Mouse (Mus musculus): ENCODE data around the gene S100a6.

S100a6 gene

DNA sequence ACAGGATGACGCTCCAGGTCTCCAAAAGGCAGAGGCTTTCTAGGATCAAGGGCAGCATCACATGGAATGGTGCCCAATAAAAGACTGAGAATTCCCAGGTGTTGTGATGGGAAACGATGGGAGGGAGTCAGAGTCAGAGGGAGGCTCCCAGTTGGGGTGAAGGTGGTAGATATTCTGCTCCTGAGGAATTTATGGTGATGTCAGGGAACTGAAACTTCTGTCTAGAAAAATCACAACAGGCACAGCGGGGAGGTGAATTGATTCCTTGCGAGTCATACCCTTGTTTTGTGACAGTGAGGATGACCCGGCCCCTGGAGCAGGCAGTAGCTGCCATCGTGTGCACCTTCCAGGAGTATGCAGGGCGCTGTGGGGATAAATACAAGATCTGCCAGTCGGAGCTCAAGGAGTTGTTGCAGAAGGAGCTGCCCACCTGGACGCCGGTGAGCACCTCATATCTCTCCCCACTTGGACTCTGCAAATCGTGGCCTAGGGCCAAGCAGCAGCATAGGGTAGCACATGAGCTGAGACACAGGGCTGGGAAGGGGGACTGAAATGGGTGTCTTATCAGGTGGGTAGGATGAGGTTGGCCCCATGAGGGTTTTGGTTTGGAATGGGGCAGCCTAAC lies 11.1 kb upstream of the S100a6 start, which contains the start of gene Gm42674:
Gene Gm42674 (plus strand): TSS at position 419 of the 625 bp plus-strand sequence.
- no peak for DNase-seq

DNA sequence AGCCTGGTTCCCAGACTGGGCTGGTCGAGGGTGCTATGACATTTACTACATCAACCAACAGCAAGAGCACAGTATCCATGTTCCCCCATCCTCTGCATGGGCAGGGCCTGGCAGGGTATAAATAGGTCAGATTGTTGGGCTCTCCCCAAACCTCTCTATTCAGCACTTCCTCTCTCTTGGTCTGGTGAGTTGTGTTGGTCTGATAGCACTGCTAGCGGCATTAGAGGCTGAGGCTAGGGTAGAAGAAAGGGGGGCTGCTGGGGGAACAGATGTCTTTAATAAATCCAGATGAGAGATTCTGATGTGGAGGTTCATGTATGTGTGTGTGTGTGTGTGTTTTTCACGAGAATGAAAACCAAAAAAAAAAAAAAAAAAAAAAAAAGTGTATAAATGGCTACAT lies 9.1 kb upstream of the S100a6 start, which contains the start of gene S100a4:
Gene S100a4 (plus strand): TSS at position 149 of the 400 bp plus-strand sequence.
- DNase-seq = peak; percentile 40

DNA sequence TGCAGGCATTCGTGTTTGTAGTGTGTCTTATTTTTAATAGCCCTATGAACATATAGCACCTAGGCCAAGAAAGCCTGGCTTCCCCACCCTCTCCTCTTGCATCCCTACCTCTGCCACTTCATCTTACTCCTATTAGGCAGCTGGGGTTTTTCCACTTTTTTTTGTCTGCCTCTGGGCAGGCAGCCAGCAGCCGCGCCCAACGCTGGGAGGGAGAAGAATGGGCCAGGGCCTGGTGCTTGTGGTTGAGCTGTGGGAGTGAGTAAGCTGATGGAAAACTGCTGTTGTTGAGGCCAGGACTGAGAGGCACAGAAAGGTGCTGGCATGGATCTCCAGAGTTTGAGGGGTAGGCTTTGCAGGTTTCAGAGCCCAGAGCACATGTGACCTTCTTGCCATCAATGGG lies 8.3 kb upstream of the S100a6 start:
- DNase-seq = peak; percentile 91

DNA sequence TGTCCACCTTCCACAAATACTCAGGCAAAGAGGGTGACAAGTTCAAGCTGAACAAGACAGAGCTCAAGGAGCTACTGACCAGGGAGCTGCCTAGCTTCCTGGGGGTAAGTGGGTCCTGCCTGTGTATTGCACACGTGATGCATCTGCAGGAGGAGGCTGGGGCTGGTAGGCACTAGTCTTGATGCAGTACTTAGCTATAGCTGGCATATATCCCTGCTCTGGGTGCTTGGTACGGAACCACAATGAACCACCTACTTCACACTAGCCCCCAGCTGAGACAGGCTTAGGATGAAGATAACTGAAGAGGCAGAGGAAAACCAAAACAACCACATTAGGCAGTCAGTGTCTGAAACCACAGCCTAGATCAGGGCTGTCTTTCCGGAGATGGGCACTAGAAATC lies 7.6 kb upstream of the S100a6 start:
- no peak for DNase-seq

DNA sequence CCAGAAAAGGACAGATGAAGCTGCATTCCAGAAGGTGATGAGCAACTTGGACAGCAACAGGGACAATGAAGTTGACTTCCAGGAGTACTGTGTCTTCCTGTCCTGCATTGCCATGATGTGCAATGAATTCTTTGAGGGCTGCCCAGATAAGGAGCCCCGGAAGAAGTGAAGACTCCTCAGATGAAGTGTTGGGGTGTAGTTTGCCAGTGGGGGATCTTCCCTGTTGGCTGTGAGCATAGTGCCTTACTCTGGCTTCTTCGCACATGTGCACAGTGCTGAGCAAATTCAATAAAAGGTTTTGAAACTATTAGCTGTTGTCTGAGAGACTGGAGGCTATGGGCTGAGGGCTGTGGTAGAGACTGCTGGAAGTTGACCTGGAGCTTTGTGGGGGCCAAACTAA lies 6.9 kb upstream of the S100a6 start:
- no peak for DNase-seq

DNA sequence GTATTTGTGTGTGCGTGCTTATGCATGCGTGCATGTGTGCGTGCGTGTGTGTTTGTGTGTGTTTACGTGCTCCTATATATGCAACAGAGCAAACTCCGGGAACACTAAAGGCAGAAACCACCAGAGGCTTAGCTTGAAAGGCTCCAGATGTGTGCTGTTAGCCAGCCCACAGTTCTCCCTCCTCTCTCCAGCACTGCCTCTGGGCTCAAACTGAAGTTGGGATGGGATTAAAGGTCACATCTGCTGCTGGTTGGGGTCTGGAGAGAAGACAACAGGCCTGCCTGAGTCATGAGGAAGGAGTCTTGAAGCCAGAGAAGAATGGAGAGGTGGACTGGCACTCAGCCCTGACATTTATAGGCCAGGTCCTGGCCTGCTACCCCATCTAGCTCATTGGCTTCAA lies 6.5 kb upstream of the S100a6 start:
- no peak for DNase-seq

DNA sequence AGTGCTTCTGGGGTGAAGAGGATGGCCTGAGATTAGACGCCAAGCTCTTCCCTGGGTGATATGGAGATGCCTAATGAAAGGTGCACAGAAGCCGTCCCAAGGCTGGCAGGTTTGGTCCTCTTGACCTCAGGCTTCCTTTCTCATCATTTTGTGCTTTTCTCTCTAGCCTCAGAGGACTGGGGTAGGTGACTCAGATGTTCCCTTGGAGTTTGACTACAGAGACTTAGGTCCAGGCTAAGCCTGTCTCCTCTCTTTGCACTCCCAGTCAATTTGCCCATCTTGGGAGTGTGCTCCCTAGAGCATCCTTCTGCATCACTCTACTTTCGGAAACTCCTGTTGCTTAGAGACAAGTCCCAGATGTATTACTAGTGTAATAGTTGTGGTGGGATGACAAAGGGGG lies 5.3 kb upstream of the S100a6 start:
- no peak for DNase-seq

DNA sequence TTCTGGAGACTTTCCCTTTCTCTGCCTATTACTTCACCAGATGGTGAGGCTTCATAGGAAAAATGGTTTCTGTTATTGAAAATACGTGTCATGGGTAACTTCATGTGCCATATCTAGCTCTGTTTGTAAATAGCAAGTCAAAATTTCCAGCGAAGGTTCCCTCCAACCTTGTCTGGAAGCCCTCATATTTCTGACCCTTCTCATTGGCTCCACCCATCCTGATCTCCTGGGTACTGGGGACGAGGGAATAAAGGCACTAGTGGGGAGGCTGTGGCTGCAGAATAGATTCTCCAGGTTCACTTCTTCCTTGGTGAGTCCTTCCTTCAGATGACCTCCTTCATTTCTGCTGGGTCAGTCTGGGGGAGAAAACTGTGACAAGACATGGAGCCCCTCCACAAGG lies 4.5 kb upstream of the S100a6 start, which contains the start of gene S100a5:
Gene S100a5 (plus strand): TSS at position 301 of the 400 bp plus-strand sequence.
- no peak for DNase-seq

DNA sequence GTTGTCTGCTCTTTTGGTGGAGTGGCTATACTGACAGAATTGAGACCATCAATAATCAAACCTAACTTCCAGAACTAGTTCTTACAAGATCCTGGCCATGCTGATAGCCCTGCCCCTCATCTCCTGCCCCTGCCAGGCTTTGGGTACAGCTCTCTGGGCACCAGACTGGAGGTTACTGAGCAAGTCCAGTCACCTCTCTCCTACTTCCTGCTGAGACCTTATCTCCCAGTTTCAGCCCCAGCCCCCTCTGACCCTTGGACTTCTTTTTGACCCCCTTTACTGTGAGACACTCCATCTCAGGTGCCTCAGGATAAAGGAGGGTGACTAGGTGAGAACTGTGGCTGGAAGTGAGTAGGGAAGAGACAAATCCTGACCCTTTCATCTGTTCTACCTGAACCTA lies 3.6 kb upstream of the S100a6 start:
- DNase-seq = no peak

DNA sequence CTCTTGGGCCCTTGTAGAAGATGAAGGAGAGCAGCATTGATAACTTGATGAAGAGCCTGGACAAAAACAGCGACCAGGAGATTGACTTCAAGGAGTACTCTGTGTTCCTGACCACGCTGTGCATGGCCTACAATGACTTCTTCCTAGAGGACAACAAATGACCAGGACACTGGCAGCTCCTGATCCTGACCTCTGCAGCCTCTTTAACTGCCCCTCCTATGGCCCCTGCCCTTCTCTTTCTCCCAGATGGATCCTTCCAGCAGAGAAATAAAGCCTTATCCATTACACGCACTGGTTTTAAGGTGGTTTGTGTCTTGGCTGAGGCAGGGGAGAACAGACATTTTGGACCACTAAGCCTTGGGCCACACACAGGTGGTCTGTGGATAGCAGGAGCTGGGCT lies 1.2 kb upstream of the S100a6 start:
- no peak for DNase-seq

DNA sequence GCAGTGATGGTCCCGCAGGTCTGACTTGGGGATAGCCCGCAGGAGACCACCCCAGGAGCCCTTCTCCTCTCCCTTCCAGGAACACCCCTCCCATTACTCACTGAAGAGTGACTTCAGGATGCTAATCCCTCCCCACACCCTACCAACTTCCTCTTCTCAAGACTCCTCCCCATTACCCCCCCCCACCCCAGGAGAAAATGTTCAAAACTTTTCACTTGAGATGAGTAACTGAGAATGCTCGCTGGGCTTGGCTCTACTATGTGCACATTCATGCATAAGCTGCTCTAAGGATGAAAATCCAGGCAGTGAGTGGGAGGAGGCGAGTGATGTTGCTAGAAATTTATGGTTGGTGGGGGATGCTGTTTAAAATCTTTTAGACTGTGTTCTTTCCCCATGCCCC lies 621 bp upstream of the S100a6 start:
- DNase-seq = no peak

DNA sequence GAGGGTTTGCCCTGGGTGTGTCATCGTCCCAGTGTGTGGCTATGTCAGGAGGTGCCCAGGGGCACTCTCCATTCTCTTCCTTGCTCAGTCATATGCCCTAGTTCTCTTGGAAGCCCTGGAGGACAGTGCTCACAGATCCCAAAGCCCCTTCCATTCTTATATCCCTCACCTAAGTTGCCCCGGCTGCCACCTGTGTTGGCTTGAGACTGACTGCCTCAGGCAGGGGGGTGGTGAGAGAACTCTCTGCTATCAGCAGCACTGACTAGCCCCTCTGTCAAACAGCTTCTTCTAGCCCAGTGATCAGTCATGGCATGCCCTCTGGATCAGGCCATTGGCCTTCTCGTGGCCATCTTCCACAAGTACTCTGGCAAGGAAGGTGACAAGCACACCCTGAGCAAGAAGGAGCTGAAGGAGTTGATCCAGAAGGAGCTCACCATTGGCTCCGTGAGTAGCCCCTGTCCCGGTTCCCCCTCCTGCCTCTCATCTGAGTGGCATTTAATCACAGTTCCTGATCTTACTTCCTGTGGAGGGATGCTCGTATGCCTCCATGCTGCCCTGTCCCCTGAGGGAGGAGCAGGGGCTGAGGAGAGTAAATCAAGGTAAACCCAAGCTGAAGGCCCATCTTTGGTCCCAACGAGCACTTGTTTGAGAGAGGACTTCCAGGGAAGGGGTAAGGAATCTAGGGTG lies 922 bp downstream of the S100a6 start:
- no peak for DNase-seq

DNA sequence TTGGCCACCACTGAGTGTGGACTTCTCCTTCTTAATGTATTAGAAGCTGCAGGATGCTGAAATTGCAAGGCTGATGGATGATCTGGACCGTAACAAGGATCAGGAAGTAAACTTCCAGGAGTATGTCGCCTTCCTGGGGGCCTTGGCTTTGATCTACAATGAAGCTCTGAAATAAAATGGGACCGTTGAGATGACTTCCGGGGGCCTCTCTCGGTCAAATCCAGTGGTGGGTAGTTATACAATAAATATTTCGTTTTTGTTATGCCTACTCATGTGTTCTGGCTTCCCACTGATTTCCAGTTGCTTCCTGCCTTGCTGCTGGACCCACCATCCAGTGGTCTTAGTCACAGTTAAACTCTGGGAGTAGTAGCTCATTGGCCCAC lies 1.5 kb downstream of the S100a6 start:
- no peak for DNase-seq

DNA sequence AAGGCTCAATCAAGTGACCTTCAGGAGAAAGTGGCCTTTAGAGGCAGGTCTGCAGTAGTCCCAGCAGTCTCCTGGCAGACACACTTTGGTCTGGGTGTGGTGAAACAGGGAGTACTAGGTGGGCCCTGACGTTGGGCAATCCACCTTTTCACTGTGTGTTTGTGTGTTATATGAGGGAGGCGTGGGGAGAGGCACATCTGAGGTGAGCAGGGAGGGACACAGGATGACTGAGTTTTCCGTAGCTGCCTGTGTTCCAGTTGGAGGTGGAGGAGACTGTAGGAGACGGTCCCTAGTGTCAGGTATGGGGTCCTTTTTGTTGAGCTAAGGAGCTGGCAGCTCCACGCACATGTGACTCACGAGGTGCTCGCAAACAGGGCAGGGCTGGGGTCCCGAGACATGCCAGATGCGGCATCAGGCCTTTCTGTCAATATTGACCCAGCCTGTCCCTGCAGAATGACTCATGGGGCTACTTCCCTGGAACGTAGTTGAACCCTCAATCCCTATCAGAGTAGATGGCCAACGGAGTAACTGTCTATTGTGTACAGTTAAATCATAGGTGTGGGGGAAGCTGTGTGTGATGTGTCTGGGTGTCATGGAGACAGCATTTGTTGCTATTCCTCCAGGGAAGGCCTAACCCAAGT lies 2.0 kb downstream of the S100a6 start:
- no peak for DNase-seq

DNA sequence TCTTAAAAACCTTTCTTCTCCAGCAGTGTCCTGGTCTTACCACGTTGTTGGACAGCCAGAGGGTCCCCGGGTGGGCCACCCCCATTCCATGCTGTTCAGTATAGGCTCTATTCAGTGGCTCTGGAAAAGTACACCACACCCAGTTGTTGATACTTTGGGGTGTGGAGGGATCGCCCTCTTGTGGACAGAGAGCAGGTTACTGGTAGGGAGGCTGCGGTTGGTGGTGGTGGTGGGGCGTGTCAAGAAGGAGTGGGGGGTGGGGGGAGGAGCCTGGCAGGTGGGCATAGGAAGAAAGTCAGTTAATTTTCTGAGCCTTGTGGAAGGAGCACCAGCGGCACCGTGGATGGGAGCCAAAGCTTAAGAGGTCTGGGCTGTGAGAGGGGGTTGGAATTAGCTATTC lies 2.7 kb downstream of the S100a6 start:
- peak; percentile 91 for DNase-seq

DNA sequence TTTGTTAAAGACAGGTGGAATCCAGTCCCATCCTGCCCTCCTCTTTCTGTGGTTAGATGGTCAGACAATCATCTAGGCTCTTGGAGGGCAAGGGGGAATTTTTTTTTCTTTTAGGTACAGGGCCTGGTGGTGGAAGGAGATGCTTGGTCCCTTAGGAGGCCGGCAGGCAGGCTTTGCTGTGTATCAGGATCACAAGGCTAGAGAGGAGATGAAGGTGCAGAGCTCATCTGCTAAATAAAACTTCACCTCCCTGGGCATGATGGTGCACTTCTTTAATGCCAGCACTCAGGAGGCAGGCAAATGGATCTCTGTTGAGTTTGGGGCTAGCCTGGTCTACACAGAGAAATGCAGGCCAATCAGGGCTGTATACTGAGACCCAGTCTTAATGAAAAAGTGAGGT lies 3.2 kb downstream of the S100a6 start:
- no peak for DNase-seq

DNA sequence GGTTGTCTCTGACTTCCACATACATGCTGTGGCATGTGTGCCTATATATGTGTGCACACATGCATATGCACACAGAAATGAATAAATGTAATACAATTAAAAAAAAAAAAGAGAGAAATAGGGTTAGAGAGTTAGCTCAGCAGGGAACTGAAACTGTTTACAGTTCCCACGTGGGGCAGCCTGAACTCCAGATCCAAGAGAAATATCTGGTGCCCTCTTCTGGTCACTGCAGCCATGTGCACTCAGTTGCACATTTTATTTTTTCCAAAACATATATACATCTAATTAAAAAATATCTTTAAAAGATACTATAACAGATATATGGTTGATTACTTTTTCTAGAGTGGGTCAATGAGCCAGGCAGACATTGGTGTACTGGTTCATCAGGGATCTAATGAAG lies 4.9 kb downstream of the S100a6 start:
- no peak for DNase-seq

DNA sequence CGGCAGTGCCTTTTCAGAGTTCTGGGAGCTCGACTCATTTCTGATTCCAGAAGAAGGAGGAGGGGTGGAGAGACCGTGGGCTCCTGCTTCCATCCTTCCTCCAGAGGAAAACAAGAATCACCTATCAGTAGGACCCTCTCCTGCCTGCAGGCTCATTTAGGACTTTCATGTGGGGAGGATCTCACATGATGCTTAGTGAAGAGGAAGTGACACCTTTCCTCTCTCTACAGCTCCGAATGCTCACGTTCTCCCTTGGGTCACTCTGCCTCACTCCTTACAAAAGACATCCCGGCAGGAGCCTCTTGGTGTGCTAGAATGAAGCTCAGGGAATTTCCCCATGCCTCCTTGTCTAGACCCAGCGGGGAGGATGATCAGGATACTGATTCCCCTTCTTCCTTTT lies 8.9 kb downstream of the S100a6 start:
- no peak for DNase-seq

DNA sequence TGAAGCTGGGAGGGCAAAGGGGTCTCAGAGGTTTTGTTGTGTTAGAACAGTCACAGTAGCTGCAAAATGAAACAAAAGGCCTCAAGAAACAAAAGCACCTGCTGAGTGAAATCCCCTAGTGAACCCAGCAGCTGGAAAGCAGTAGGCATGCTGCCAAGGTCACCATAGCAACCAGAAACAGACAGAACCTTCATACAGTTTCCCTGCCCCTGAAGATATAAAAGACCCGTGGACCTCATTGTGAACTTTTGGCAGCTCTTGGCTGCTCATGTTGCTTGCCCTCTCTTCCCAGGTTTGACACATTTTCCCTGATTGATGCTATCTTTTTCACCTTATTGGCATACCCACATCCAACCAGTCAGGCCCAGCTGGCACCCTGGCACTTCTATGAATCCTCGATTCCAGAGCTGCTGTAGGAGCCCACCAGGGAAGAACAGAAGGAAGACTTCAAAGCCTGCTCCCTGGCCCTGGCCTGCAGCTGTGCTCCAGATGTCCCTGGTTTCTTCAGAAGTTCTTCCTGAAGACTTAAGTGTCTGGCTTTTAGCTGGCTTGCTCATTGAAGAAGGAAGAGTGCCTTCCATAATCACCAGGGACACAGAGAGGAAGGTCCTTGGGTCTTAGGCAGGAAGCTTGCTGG lies 10.9 kb downstream of the S100a6 start:
- peak; percentile 77 for DNase-seq

DNA sequence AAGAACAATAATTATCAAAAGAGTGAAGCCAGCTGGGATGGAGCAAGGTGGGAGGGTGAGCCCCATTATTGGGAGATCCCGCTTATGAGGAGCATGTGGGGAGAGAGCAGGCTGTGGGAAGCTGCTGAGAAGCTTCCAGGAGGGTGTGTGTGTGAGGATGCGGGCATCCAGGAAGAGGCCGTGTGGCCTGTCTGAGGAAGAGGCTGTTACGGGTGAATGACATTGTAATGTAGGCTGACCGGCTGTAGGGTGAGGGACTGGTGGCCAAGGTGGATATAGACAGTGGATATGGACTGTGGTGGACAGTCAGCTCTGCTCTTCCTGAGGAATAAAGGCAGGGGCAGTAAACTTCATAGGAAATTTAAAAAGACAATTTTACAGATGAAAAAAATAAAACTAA lies 12.8 kb downstream of the S100a6 start:
- no peak for DNase-seq

DNA sequence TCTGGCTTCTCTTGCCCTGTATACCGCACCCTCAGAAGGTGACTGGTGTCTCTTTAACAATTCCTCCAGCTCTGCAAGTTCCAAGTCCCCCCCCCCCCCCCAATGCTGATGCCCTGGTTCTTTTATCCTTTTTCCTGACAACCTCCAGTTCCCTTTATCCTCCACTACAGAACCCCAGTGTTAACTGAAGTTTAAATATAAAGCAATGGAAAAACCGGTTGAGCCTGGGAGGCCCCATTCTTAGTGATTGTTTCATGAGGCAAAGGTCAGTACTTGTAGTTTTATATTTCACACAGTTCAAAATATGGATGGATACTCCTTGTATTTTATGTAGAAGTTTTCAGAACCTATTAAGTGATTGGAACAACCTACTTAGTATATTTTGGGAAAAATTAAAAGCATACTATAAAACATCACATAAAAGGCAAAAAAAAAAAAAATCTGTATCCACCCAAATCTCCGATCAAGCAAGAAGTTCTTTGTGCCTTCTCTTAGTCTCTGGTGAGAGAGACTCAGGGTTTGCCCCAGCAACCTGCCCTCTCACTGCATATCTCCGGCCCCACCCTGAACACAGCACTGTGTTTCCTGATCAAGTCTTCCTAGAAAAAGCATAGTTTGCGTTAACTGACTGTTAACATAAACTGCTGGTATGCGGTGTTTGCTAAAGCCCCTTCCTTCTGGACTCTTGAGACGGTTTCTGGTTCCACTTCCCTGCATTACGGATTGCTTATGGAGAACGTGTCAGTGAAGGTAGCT lies 13.8 kb downstream of the S100a6 start:
- no peak for DNase-seq

DNA sequence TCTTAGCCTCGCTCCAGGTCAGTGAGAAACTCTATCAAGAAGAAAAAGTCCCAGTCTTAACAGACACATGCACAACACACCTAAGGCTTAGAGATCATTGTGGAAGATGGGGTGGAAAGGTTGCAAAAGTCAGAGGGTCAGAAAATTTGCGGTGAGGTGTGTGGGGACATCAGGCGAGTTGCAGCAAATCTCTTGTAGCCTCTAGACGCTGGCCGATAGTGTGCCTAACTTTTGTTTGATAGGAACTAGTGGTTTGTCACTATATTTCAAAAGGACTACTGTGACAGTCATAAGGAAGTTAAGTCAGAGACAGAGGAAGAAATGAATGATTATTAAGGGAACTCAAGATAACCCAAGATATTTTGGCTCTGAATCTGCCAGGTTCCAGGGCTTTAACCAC lies 14.7 kb downstream of the S100a6 start:
- DNase-seq = no peak

DNA sequence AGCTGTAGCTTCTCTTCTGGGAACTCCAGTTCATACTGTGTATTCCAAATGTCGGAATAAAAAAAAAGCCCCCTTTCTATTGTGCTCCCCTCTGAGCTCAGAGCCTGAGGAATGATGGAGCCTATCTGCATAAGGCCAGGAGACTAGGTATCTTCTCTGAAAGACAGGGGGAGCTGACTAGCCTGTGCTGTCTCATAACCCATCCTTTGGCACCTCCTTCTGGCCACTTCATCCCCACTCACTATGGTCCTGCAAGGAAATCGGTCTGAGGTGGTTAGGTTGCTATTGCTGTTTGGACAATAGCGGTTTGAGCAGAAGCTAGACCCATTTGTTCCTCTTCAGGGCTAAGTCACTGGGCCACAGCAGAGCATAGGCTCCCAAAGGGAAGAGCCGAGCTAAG lies 15.1 kb downstream of the S100a6 start:
- peak; percentile 40 for DNase-seq

Data from lung, postnatal 10 days (tissue).